Mouse (Mus musculus): ENCODE results near the gene Guca2b. TPM values are rescaled to one million over a fixed set of nuclear protein-coding genes. Genes with fewer than 3 reads are reported as not detected.
"Not testable (repeated sequence)": the region's sequence is repeated elsewhere in the genome, so short reads cannot be mapped to it uniquely, and the experiment has no call there.

The Guca2b gene
- polyA plus RNA-seq, 1 experiment from 2014 or later, result 3.1 TPM

DNA sequence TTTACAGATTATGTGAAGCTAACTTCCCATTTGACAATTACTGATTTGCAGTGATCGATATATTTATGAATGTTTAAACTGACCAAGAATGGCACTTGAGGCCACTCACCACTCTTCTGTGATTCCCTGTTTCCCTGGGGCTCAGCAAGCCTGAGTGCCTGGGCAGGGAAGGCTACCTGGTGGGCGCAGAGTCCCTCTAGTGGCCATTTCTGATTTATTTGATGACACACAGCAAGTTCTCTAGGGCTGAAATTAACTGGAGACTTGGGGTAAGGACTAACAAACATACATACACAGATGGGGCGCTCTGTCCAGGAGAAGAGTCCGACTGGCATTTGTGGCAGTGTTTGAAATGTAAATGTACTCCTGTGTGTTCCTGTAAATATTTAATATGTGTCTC is 30.4 kb downstream of the Guca2b start:
- Histone ChIP-seq H3K4me1 (peaks cover 15% of the 10 kb centered on the region), H3K36me3 (peaks cover 62% of the 10 kb centered on the region)
- H3K27ac ChIP-seq; H3K9me3 ChIP-seq (replicated peaks); H3K9ac ChIP-seq; H3K27me3 ChIP-seq; H3K4me3 ChIP-seq (replicated peaks); H3K4me2 ChIP-seq; ATAC-seq (replicated peaks; ENCODE audit: low FRiP score): not testable (repeated sequence)
- WGBS, result 77% methylated on average over 4 of the region's 4 CpGs

DNA sequence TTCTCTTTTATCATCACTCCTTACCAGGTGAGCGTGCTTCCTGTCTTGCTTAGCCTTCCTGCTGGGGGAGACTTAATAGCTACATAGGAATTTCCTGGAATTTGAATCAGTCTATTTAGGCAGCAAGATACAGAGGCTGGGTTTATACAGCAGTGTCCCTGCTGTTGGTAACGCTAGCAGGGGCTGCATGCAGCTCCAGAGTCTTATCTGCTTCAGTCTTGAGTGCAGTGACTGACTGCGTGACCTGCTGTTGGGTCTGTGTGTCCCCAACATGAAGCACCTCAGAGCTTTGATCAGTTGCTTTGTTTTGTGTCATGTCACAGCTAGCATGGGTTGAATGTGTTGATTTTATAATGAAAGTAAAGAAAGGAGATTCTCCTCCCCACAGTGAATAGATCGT is 31.4 kb downstream of the Guca2b start:
- Histone ChIP-seq H3K27me3 (no peaks in the 10 kb centered on the region), H3K4me2 (no peak overlapping the region), H3K9ac (no peak overlapping the region), H3K4me3 (replicated peaks) (no peak overlapping the region), H3K36me3 (peaks cover 68% of the 10 kb centered on the region), H3K27ac (no peak overlapping the region), H3K4me1 (peaks cover 13% of the 10 kb centered on the region), H3K9me3 (replicated peaks) (no peaks in the 10 kb centered on the region)
- no peak for ATAC-seq (replicated peaks; ENCODE audit: low FRiP score)
- 88% methylated on average over 4 of the region's 4 CpGs for WGBS

DNA sequence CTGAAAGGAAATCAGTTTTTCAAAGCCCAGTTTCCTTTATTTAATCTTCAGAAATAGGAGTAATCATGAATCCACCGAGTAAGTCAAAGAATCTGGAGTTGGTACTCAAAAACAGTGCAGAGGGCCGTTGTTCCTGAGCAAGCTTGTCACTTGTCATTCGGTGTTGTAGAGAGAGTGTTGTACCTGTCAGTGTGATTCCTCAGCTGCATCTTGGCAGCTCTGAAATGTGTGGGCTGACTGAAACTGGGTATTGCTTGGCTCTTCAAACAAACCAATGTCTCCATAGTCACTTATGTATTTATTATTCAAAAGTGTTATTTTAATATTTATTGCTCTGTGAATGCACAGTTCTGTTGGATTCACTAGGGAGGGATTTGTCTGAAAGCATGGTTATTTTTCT is 31.9 kb downstream of the Guca2b start:
- Histone ChIP-seq H3K4me2 (no peak overlapping the region), H3K36me3 (peaks cover 69% of the 10 kb centered on the region), H3K27ac (no peak overlapping the region), H3K9me3 (replicated peaks) (no peaks in the 10 kb centered on the region), H3K4me1 (peaks cover 13% of the 10 kb centered on the region), H3K4me3 (replicated peaks) (no peak overlapping the region), H3K27me3 (no peaks in the 10 kb centered on the region), H3K9ac (no peak overlapping the region)
- WGBS, result 88% methylated on average over 3 of the region's 3 CpGs
- ATAC-seq (replicated peaks; ENCODE audit: low FRiP score), result no peak

DNA sequence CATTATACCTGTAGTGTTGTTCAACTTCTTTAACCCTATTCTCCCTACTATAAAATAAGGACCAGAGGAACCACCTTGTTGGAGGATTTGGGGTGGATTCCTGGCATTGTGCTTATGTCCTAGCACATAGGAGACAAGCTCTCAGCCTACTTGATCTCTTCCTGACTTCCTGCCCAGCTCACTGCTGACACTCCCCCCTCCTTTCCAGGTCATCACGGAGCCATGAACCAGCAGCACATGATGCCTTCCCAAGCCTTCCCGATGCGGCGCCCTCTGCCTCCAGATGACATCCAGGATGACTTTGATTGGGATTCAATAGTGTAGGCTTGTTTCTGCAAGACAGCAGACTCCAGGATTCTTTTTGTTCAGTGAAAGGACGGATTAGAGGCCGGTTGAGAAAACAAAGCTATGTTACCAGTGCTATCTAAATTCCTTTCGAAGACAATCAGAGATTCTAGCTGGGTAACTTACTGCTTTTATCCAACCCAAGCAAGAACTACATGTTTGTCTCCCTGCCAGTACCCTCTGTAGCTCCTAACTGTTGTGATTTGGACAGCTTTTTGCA is 32.6 kb downstream of the Guca2b start:
- Histone ChIP-seq H3K36me3 (peaks cover 76% of the 10 kb centered on the region), H3K4me3 (replicated peaks) (no peak overlapping the region), H3K27me3 (no peaks in the 10 kb centered on the region), H3K9me3 (replicated peaks) (no peaks in the 10 kb centered on the region), H3K27ac (no peak overlapping the region), H3K4me1 (peaks cover 6% of the 10 kb centered on the region), H3K9ac (no peak overlapping the region), H3K4me2 (no peak overlapping the region)
- 81% methylated on average over 7 of the region's 7 CpGs for WGBS
- no peak for ATAC-seq (replicated peaks; ENCODE audit: low FRiP score)

DNA sequence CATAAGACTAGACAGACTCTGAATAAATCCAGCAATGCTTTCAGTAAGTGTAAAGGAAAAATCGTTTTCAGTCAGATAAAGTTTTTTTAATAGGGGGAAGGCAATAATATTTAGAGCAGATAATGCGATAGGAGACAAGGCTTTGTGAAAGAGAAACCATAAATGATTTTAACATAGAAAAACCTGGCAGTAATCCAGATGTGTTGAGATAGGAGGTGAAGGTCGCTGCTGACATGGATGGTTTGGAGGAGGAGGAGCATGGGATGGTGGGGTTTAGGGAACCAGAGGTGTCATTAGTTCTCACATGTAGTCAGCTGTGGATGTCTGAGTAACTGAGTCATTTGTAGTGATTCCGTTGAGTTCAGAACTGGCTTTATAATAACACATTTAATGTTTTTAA is 44.0 kb downstream of the Guca2b start:
- no peaks in the 10 kb centered on the region for H3K4me1 ChIP-seq
- no peak overlapping the region for H3K27ac ChIP-seq
- no peaks in the 10 kb centered on the region for H3K9me3 ChIP-seq (replicated peaks)
- no peak for ATAC-seq (replicated peaks; ENCODE audit: low FRiP score)
- H3K4me3 ChIP-seq (replicated peaks), result no peak overlapping the region
- H3K36me3 ChIP-seq, result peaks cover 29% of the 10 kb centered on the region
- 70% methylated on average over 4 of the region's 4 CpGs for WGBS
- no peak overlapping the region for H3K4me2 ChIP-seq
- no peak overlapping the region for H3K9ac ChIP-seq
- no peaks in the 10 kb centered on the region for H3K27me3 ChIP-seq

DNA sequence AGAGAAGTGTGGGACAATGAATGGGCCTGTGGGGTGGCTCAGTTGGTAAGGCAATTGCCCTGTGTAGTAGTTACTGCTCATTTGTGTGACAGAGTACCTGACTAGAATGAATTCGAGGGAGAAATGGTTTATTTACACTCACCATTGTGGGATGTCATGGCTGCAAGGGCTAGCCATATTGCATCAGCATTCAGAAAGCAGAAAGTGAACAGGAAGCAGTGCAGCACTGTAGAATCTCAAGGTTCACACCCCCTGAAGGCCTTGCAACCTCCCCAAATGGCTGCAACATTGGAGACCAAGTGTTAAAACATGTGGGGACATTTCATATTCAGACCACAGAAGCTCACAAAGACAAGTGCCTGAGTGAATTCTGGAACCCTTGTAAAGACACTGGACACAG is 44.7 kb downstream of the Guca2b start:
- Histone ChIP-seq H3K4me1 (no peaks in the 10 kb centered on the region), H3K27ac (no peak overlapping the region), H3K36me3 (peaks cover 23% of the 10 kb centered on the region), H3K4me2 (no peak overlapping the region), H3K9me3 (replicated peaks) (no peaks in the 10 kb centered on the region), H3K9ac (no peak overlapping the region), H3K27me3 (no peaks in the 10 kb centered on the region), H3K4me3 (replicated peaks) (no peak overlapping the region)
- no peak for ATAC-seq (replicated peaks; ENCODE audit: low FRiP score)
- 58% methylated on average over 1 of the region's 1 CpGs for WGBS

DNA sequence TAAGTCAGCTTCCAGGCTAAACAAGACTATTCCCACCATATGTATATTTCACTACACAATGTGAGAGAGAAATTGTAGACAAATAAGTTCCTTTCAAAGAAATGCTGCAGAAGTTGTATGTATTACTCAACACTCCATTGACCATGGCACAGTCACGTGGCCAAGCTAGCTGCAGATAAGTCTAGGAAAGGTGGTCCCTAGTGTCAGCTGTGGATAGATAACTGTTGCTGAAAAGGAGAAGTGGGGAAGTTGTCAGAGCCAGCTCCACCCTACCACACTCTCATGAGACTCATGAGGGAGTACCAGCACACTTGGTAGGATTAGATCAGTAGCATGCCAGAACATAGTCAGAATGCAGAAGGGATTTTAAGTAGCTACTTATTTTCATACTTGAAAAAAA is 49.3 kb downstream of the Guca2b start:
- Histone ChIP-seq H3K27ac (no peak overlapping the region), H3K4me2 (no peak overlapping the region), H3K4me3 (replicated peaks) (no peak overlapping the region), H3K36me3 (peaks cover 27% of the 10 kb centered on the region), H3K4me1 (no peaks in the 10 kb centered on the region), H3K9ac (no peak overlapping the region), H3K27me3 (no peaks in the 10 kb centered on the region), H3K9me3 (replicated peaks) (no peaks in the 10 kb centered on the region)
- WGBS, result 98% methylated on average over 1 of the region's 1 CpGs
- ATAC-seq (replicated peaks; ENCODE audit: low FRiP score), result no peak

Other genes starting within 250 kb of the Guca2b start
- gene Ccdc30, start 243.4 kb downstream of the Guca2b start, polyA plus RNA-seq (2015; fragmentation: Nextera tagmentation; extraction: Ambion mirVana), result 6.6 and 6.8 TPM in 2 replicates
- gene Ppcs, start 236.5 kb downstream of the Guca2b start, polyA plus RNA-seq (2015; fragmentation: Nextera tagmentation; extraction: Ambion mirVana), result 41.6 and 44.1 TPM in 2 replicates
- gene Zmynd12, start 236.1 kb downstream of the Guca2b start, polyA plus RNA-seq (2015; fragmentation: Nextera tagmentation; extraction: Ambion mirVana), result 0.44 and 0.51 TPM in 2 replicates
- gene Rimkla, start 166.3 kb downstream of the Guca2b start, polyA plus RNA-seq (2015; fragmentation: Nextera tagmentation; extraction: Ambion mirVana), result 1.9 and 2.4 TPM in 2 replicates
- 24.2 and 25.7 TPM in 2 replicates for gene Foxj3, start 122.0 kb downstream of the Guca2b start, polyA plus RNA-seq (2015; fragmentation: Nextera tagmentation; extraction: Ambion mirVana)
- 3.9 and 5.9 TPM in 2 replicates for gene Frg2f1, start 119.4 kb downstream of the Guca2b start, polyA plus RNA-seq (2015; fragmentation: Nextera tagmentation; extraction: Ambion mirVana)
- 5.0 and 8.9 TPM in 2 replicates for gene Guca2a, start 21.2 kb downstream of the Guca2b start, polyA plus RNA-seq (2015; fragmentation: Nextera tagmentation; extraction: Ambion mirVana)
- gene Hivep3, start 74.8 kb upstream of the Guca2b start, polyA plus RNA-seq (2015; fragmentation: Nextera tagmentation; extraction: Ambion mirVana), result 7.4 and 8.9 TPM in 2 replicates

Measured in kidney, embryonic 15.5 days (tissue).